Mouse (Mus musculus) Patski (cell line): ENCODE measurements around the gene Klre1. TPM values are rescaled to one million over a fixed set of nuclear protein-coding genes. Genes with fewer than 3 reads are reported as not detected.
A peak's percentile ranks its signal among the peaks of the same experiment; 100 is the strongest.

Source experiments
- ATAC-seq: fragments of 100-300 bp; one replicate; pipeline ENCODE4 v1.8.0; 2021
- CTCF ChIA-PET: fragments of 350-600 bp; sonication (Branson Sonifier 250); formaldehyde crosslinking; loops from one replicate; lab custom pipeline; 2022; ENCODE audit warnings: inconsistent platforms; lab: Charles Lee
- POLR2A ChIA-PET: fragments of 350-600 bp; sonication (Branson Sonifier 250); formaldehyde crosslinking; loops from one replicate; lab custom pipeline; 2022; ENCODE audit warnings: antibody characterized with exemption, inconsistent platforms; lab: Charles Lee
- DNase-seq: peaks from one replicate; pipeline ENCODE4 v3.0.0-alpha.2; 2011; ENCODE audit warnings: low read depth, low spot score
- H3K27me3 ChIP-seq: fragments of 371-371 bp; one replicate; pipeline ENCODE4 v1.5.1; 2021
- CTCF ChIP-seq: fragments of 100-300 bp; IDR thresholded peaks from one replicate; pipeline ENCODE4 v1.5.1; 2021
- in situ Hi-C: fragments of 300-500 bp; cut with MboI; formaldehyde crosslinking; loops from 3 replicates; pipeline ENCODE4 v1.11.1; 2018; ENCODE audit warnings: low pct_unique_long_range_greater_than_20kb, mixed read lengths
- polyA plus RNA-seq: library from polyadenylated mRNA; unstranded; gene quantifications from one replicate; pipeline ENCODE4 v1.2.3, GENCODE M21; 2021

Klre1 gene
- polyA plus RNA-seq: not detected

- no peak for ATAC-seq
- in situ Hi-C loops: loop anchor here (5.0 kb wide), 1 partner anchor 1775 kb away; the partner anchor contains the start of gene Styk1
- H3K27me3 ChIP-seq: peaks cover 31% of the 10 kb centered on the region
- CTCF ChIA-PET: no interaction called here
- no peak for DNase-seq
- TF ChIP-seq CTCF: no peak
- POLR2A ChIA-PET: no interaction called here
These were observed at the start of gene Klre1 for GRCm38 (mm10) chr6:129577605-129578004. Gene Klre1, plus strand, starts transcription at chr6:129577905.

DNA sequence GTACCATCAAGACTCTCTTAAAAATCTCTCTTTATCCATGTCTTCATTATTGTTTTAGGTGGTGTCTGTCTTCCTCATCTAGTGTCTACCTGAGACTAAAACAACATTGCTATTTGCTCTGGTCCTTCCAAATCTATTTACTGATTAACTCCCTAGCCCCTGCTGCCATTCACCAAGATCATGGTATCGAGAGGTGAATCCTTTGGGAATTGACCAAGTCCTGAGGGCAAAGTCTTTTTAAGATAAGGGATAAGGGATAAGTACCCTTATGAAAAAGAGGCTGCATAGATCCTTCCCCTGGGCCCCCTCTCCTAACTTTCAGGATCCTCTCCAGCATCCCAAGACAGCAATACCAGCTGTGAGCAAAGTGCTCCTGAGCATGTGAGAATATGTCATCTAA lies 48.1 kb upstream of the Klre1 start:
- POLR2A ChIA-PET: no interaction called here

GRCm38 (mm10) chr6:129530261-129530660 lies 47.4 kb upstream of the Klre1 start:
- in situ Hi-C loops: loop anchor here (25.0 kb wide), 1 partner anchor 693 kb away; the partner anchor contains the start of genes Gm44511 and Klrb1b
- ATAC-seq (no peak), DNase-seq (no peak)
- ChIA-PET CTCF (interaction anchor here (2.0 to 3.5 kb wide), 2 partner anchors 11 to 13 kb away, joined by 7 to 11 read pairs; no protein-coding TSS in a partner anchor), POLR2A (no interaction called here)
- no peak for TF ChIP-seq CTCF
- no peaks in the 10 kb centered on the region for H3K27me3 ChIP-seq

More for the DNA sequence above, 48.1 kb upstream of the Klre1 start:
- no peak for DNase-seq
- TF ChIP-seq CTCF: no peak
- H3K27me3 ChIP-seq: no peaks in the 10 kb centered on the region
- ATAC-seq: no peak
- in situ Hi-C loops: loop anchor here (10.0 to 25.0 kb wide), 2 partner anchors 135 to 692 kb away; partner anchors contain the start of genes Clec1b, Gm44511 and Klrb1b
- CTCF ChIA-PET: interaction anchor here (1.4 to 3.5 kb wide), 3 partner anchors 10 to 14 kb away, joined by 5 to 11 read pairs (median 7); no protein-coding TSS in a partner anchor

GRCm38 (mm10) chr6:129532556-129532941 lies 45.2 kb upstream of the Klre1 start:
- no peaks in the 10 kb centered on the region for H3K27me3 ChIP-seq
- ChIA-PET CTCF (interaction anchor here (1.3 kb wide), 1 partner anchor 12 kb away, joined by 6 read pairs; no protein-coding TSS in a partner anchor), POLR2A (no interaction called here)
- in situ Hi-C loops: loop anchor here (25.0 kb wide), 1 partner anchor 695 kb away; the partner anchor contains the start of genes Gm44511 and Klrb1b
- DNase-seq (no peak), ATAC-seq (peak; percentile 68)
- no peak for TF ChIP-seq CTCF

- DNase-seq (peak; percentile 50), ATAC-seq (peak; percentile 69)
- ChIA-PET CTCF (interaction anchor here (1.3 kb wide), 1 partner anchor 11 kb away, joined by 6 read pairs; no protein-coding TSS in a partner anchor), POLR2A (no interaction called here)
- no peak for TF ChIP-seq CTCF
- in situ Hi-C loops: loop anchor here (25.0 kb wide), 1 partner anchor 696 kb away; the partner anchor contains the start of genes Gm44511 and Klrb1b
- H3K27me3 ChIP-seq: no peaks in the 10 kb centered on the region
These were observed 44.5 kb upstream of the Klre1 start, which contains the start of gene Gabarapl1 for GRCm38 (mm10) chr6:129532942-129533860. Gene Gabarapl1, plus strand, starts transcription at chr6:129533160.

DNA sequence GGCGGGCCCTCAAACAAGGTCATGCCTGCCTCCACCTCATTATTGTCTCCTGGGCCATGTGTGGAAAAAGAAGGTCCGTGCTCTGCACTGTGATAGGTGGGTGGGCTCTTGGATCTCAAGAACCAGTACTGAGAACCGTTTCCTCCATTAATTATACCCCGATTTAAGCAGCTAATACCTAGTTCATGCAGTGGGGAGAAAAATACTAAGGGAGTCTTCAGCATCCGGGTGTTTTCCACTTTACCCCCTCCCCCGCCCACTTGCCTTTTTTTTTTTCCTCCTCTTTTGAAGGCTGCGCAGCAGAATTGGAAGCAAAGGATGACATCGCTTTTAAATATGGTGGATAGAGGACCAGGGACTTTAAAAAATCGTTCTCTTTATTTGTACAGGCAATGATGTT lies 43.6 kb upstream of the Klre1 start:
- H3K27me3 ChIP-seq: no peaks in the 10 kb centered on the region
- CTCF ChIA-PET: no interaction called here
- ATAC-seq (no peak), DNase-seq (no peak)
- in situ Hi-C loops: loop anchor here (25.0 kb wide), 1 partner anchor 697 kb away; the partner anchor contains the start of genes Gm44511 and Klrb1b
- POLR2A ChIA-PET: no interaction called here
- TF ChIP-seq CTCF: no peak

GRCm38 (mm10) chr6:129534627-129535190 lies 43.0 kb upstream of the Klre1 start:
- DNase-seq (no peak), ATAC-seq (peak; percentile 60)
- no peaks in the 10 kb centered on the region for H3K27me3 ChIP-seq
- POLR2A ChIA-PET: no interaction called here
- TF ChIP-seq CTCF: no peak
- in situ Hi-C loops: loop anchor here (25.0 kb wide), 1 partner anchor 697 kb away; the partner anchor contains the start of genes Gm44511 and Klrb1b
- CTCF ChIA-PET: no interaction called here

GRCm38 (mm10) chr6:129535723-129536122 lies 42.0 kb upstream of the Klre1 start:
- in situ Hi-C loops: loop anchor here (25.0 kb wide), 1 partner anchor 698 kb away; the partner anchor contains the start of genes Gm44511 and Klrb1b
- ATAC-seq (no peak), DNase-seq (no peak)
- ChIA-PET POLR2A (no interaction called here), CTCF (interaction anchor here (1.1 kb wide), 1 partner anchor 24 kb away, joined by 3 read pairs; no protein-coding TSS in a partner anchor)
- H3K27me3 ChIP-seq: no peaks in the 10 kb centered on the region
- TF ChIP-seq CTCF: no peak

DNA sequence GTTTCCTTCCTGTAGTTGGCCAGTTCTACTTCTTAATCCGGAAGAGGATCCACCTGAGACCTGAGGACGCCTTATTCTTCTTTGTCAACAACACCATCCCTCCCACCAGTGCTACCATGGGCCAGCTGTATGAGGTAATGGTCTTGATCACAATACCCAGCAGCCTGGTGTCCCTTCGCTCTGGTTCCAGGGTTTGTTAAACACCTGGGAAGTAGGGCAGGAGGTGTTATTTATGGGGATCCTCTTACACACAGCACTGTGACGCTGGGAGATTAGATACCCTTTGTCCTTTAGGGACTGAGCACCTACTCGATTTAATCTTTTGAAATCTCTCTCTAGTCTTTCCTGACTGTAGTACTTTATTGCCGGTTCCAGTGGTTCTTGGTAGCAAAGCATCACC lies 39.1 kb upstream of the Klre1 start:
- ATAC-seq (no peak), DNase-seq (no peak)
- TF ChIP-seq CTCF: no peak
- in situ Hi-C loops: loop anchor here (25.0 kb wide), 1 partner anchor 701 kb away; the partner anchor contains the start of genes Gm44511 and Klrb1b
- no peaks in the 10 kb centered on the region for H3K27me3 ChIP-seq
- CTCF ChIA-PET: interaction anchor here (1.8 kb wide), 1 partner anchor 10 kb away, joined by 5 read pairs; no protein-coding TSS in a partner anchor
- POLR2A ChIA-PET: no interaction called here

GRCm38 (mm10) chr6:129541931-129542330 lies 35.8 kb upstream of the Klre1 start:
- ATAC-seq (no peak), DNase-seq (no peak)
- in situ Hi-C loops: loop anchor here (25.0 kb wide), 1 partner anchor 705 kb away; the partner anchor contains the start of genes Gm44511 and Klrb1b
- no peak for TF ChIP-seq CTCF
- ChIA-PET CTCF (no interaction called here), POLR2A (no interaction called here)
- H3K27me3 ChIP-seq: no peaks in the 10 kb centered on the region
